Mouse (Mus musculus) small intestine, adult 2 months (tissue): ENCODE measurements at regions not wholly inside any gene's neighbourhood (a gene's known extent, or its start where the extent isn't known, plus 50 kb on each side); places are given as distances from the start of the nearest gene placed in this dataset.

ENCODE experiments used
- H3K27ac ChIP-seq: fragments of 200-500 bp; 2 replicates; pipeline ENCODE4 v1.5.1; 2012; ENCODE audit warnings: low read depth, low read length, control low read depth, inconsistent platforms; ENCODE audit not compliant: insufficient read depth
- H3K27me3 ChIP-seq: fragments of 200-500 bp; 2 replicates; pipeline ENCODE4 v1.6.1; 2012; ENCODE audit warnings: mild to moderate bottlenecking, moderate library complexity, low read length, inconsistent platforms; ENCODE audit not compliant: control insufficient read depth, insufficient read depth
- H3K36me3 ChIP-seq: fragments of 200-500 bp; 2 replicates; pipeline ENCODE4 v1.6.1; 2012; ENCODE audit warnings: mild to moderate bottlenecking, low read length, control low read depth, inconsistent platforms; ENCODE audit not compliant: control insufficient read depth, insufficient read depth
- H3K4me1 ChIP-seq: fragments of 200-500 bp; 2 replicates; pipeline ENCODE4 v1.6.1; 2012; ENCODE audit warnings: low read length, inconsistent platforms, mixed read lengths; ENCODE audit not compliant: control insufficient read depth, insufficient read depth, insufficient read length
- H3K4me3 ChIP-seq: fragments of 200-500 bp; 2 replicates; pipeline ENCODE4 v1.5.1; 2012; ENCODE audit warnings: low read depth, mild to moderate bottlenecking, control low read depth, inconsistent platforms, low read length, moderate library complexity
- CTCF ChIP-seq: fragments of 200-500 bp; IDR thresholded peaks from 2 replicates; pipeline ENCODE4 v1.5.1; 2012; ENCODE audit warnings: low read depth, mild to moderate bottlenecking, control low read depth, inconsistent platforms, low read length, moderate library complexity, mixed read lengths; ENCODE audit not compliant: insufficient replicate concordance, insufficient read length; ENCODE audit errors: extremely low read depth
- POLR2A ChIP-seq: fragments of 200-500 bp; IDR thresholded peaks from 2 replicates; pipeline ENCODE4 v1.6.1; 2012; ENCODE audit warnings: low read depth, mild to moderate bottlenecking, control low read depth, inconsistent platforms, low read length, moderate library complexity
- WGBS: fragments of 180-500 bp; shearing (Covaris S2); methylation state at CpG from one replicate; pipeline ENCODE4 v1.1.7; 2018; 5-methylcytosine and 5-hydroxymethylcytosine counted together

DNA sequence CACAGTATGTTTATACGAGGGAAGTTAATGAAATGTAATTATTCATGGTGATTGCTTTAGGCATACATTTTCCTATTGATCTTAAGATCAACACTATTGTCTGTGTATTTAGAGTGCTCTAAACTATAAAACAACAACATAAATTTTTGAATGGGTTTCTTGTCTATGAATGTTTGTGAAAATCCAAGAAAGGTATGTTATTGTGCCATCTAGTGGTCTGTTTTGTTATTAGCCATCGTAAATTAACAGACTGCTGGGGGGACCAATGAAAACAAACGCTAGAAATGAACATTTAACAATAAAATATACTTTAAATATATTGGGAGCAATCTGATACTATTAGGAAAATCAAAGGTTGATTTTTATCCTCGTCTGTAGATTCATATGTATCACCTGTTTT is 93.5 kb upstream of the P3h2 start:
- no peak overlapping the region for H3K27ac ChIP-seq
- H3K4me1 ChIP-seq: no peaks in the 10 kb centered on the region
- H3K4me3 ChIP-seq: no peak overlapping the region
- no peaks in the 10 kb centered on the region for H3K27me3 ChIP-seq
- TF ChIP-seq CTCF: no peak
- TF ChIP-seq POLR2A: no peak
- H3K36me3 ChIP-seq: no peaks in the 10 kb centered on the region
- WGBS: 15% methylated on average over 4 of the region's 4 CpGs

DNA sequence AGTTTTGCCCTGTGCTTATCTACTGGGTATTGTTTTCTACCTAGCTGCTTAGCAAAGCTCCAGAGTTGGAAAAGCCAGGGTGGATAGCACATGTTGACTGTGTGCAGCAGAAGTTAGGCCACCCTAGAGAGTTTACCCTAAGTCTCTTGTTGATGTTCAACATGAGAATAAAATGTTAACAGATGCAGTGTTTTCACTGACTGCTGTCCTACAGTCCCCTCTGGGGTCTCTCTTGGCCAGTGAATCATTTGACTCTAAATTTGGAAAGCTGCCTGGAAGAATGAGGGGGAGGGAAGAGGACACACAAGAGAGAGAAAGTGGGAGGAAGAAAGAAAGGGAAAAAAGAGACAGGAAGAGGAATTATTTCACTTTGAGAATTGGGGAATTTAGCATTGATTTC is 90.8 kb upstream of the P3h2 start:
- TF ChIP-seq CTCF: no peak
- TF ChIP-seq POLR2A: no peak
- no peak overlapping the region for H3K4me3 ChIP-seq
- H3K27me3 ChIP-seq: no peaks in the 10 kb centered on the region
- no peaks in the 10 kb centered on the region for H3K36me3 ChIP-seq
- H3K27ac ChIP-seq: no peak overlapping the region
- H3K4me1 ChIP-seq: no peaks in the 10 kb centered on the region

DNA sequence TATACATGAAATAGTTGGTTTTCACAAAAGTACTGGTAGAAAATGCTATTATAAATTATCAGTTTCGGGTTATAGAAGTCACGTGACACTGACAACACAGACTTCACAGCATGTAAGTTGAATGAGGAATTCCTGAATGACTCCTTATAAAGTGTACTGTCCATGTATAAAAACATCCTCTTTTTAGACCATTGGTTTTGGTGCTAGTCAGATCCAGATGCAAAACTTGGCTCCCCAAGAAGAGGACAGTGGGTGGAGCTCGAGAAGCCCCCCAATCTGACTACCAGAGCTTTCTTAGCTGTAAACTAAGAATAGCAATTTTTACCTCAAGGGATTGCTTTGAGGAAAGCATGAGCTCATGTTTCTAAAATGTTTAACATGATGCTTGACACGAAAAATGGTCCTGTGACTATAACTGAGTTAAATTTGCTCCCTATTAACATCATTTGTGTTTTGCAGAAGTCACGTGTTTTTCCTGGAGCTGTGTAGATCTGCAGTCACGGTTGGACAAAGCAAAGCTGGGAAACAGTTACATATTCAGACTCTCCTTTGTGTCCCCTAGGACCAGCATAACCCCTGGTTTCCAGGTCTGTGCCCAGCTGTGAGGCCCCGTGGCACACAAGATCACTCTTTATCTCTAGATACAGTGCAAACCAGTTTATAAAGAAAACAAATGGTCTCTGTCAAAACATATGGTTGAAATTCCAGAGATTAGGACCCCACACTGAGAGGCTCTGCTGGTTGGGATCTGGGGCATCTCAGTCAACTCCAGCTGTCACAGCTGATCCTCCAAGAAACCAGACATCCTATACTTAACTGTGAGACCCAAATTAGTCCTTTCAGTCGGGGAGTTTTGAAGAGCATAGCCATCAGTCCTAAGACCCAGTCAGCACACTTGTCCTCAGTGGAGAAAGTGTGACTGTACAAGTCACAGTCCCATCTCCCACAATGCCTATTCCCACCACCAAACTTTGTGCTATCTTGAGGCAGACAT is 80.0 kb upstream of the P3h2 start:
- Histone ChIP-seq H3K4me3 (no peak overlapping the region), H3K27me3 (no peaks in the 10 kb centered on the region), H3K4me1 (no peaks in the 10 kb centered on the region), H3K36me3 (no peaks in the 10 kb centered on the region), H3K27ac (no peak overlapping the region)
- 55% methylated on average over 8 of the region's 8 CpGs for WGBS
- TF ChIP-seq CTCF (no peak), POLR2A (no peak)

DNA sequence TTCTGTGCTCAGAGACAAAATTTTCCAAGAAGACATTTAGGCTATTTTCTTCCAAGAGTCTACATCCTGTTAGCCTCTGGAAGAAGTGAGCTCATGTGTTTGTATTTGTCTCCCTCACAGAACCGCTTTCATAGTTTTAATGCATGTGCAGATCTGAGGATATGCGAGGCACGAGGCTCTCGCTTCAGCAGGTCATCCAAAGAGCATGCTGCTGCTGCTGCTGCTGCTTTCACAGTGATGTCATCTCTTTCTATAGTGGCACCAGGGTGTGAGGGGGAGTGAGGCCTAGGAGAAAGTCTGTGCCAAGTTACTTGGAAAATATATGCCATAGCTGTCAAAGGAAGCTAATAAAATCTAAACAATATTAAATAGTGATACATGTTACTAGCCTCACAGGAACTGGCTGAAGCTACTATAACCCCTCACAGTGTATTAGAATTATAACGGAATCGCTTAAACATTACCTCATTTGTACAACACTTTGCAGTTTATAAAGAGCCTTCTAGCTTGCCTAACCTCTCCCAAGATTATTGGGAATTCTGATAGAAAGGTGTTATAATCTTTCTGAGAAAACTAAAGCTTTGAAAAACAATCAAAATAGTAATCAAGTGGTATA is 79.2 kb upstream of the P3h2 start:
- no peaks in the 10 kb centered on the region for H3K4me1 ChIP-seq
- no peaks in the 10 kb centered on the region for H3K27me3 ChIP-seq
- no peak overlapping the region for H3K4me3 ChIP-seq
- 70% methylated on average over 6 of the region's 6 CpGs for WGBS
- no peak for TF ChIP-seq POLR2A
- no peak for TF ChIP-seq CTCF
- no peak overlapping the region for H3K27ac ChIP-seq
- H3K36me3 ChIP-seq: no peaks in the 10 kb centered on the region

DNA sequence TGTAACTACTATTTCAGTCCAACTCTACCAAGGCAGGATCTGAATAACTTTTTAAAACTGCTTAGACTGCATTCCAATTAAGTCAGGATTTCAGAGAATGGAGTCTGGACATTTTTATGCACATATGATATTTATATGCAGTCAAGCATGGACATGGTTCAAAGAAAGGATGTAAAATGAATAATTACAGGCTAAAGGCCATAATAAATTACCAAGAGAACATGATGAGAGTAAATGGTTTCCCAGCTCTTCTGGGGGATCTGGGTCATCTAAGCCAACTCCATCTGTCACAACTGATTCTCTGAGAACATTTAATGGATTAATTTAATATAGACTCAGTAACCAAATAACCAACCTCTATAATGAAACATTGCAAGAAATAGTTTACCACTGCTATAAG is 77.9 kb upstream of the P3h2 start:
- Histone ChIP-seq H3K27me3 (no peaks in the 10 kb centered on the region), H3K4me3 (no peak overlapping the region), H3K4me1 (no peaks in the 10 kb centered on the region), H3K27ac (no peak overlapping the region), H3K36me3 (no peaks in the 10 kb centered on the region)
- TF ChIP-seq CTCF (no peak), POLR2A (no peak)

DNA sequence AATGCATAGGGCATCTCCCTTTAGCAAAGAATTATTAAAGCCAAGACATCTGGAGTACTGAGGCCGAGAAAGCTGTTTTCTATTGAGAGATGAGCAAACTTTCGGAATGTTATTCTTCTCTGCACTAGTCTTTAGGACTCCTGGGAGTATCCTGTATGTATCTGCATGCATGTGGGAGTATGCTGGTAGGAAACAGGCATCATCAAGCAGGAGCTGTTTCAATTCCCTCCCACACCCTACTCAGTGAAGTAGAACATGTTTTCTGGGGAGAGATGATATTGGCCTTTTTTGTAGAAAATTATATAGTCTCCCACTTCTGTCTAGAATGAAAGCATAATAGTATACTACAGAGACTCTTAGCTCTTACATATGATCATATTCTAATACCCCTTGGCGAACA is 76.1 kb upstream of the P3h2 start:
- Histone ChIP-seq H3K27ac (no peak overlapping the region), H3K4me1 (no peaks in the 10 kb centered on the region), H3K27me3 (no peaks in the 10 kb centered on the region), H3K4me3 (no peak overlapping the region), H3K36me3 (no peaks in the 10 kb centered on the region)
- TF ChIP-seq POLR2A (no peak), CTCF (no peak)
- 80% methylated on average over 3 of the region's 3 CpGs for WGBS

DNA sequence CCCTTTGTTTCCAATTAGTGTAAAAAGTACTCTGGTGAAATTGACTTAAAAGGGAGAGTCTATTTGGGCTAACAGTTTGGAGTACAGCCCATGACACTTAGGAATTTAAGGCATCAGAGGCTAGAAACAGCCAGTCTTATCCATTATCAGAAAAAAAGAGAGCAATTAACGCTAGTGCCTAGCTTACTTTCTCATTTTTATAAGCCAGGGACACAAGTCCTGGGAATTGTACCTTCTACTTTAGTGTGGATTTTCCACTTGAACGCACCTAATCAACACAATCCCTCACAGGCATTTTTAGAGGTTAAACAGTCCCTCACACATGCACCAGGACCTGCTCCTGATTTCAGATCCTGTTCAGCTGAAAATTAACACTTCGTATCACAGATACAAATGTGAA is 65.9 kb upstream of the P3h2 start:
- Histone ChIP-seq H3K27ac (no peak overlapping the region), H3K4me1 (no peaks in the 10 kb centered on the region), H3K36me3 (no peaks in the 10 kb centered on the region), H3K27me3 (no peaks in the 10 kb centered on the region), H3K4me3 (no peak overlapping the region)
- 70% methylated on average over 3 of the region's 3 CpGs for WGBS
- TF ChIP-seq CTCF: no peak
- no peak for TF ChIP-seq POLR2A
